Mouse (Mus musculus) bone marrow, adult 2 months (tissue): ENCODE measurements around the gene Snrnp35.

Experiments
- CTCF ChIP-seq: fragments of 200-500 bp; IDR thresholded peaks from 2 replicates; pipeline ENCODE4 v1.5.1; 2011; ENCODE audit warnings: low read length, control low read depth; ENCODE audit not compliant: control insufficient read depth, insufficient read depth
- POLR2A ChIP-seq: fragments of 200-500 bp; IDR thresholded peaks from 2 replicates; pipeline ENCODE4 v1.6.1; 2011; ENCODE audit warnings: low read depth, mild to moderate bottlenecking, control low read depth, low read length, borderline replicate concordance; ENCODE audit not compliant: control insufficient read depth

- no peak for TF ChIP-seq CTCF
- TF ChIP-seq POLR2A = no peak
Observed at GRCm38 (mm10) chr5:124505235-124505634, 22.3 kb downstream of the Snrnp35 start.
